Mouse (Mus musculus) heart, embryonic 14.5 days (tissue): ENCODE measurements around the gene Camta1. TPM values are rescaled to one million over a fixed set of nuclear protein-coding genes. Genes with fewer than 3 reads are reported as not detected.

Experiments
- ATAC-seq: fragments of 200-750 bp; cut with Nextera tagmentation; 2 replicates; pipeline ENCODE4 v1.8.0; 2017; ENCODE audit warnings: low read depth, moderate TSS enrichment; ENCODE audit not compliant: insufficient number of reproducible peaks, insufficient read depth, low FRiP score
- H3K27ac ChIP-seq, 2 experiments: fragments of 200-500 bp in 1 of 2; fragments of 300-500 bp in 1 of 2; sonication (generic) in 1 of 2; replicated peaks in 1 of 2; 2 replicates each; pipeline ENCODE4 v1.5.1; 2012 to 2014; ENCODE audit warnings: low read depth in 2 of 2, low read length in 2 of 2, control low read depth in 1 of 2, mild to moderate bottlenecking in 1 of 2, mixed read lengths in 1 of 2; ENCODE audit not compliant: control insufficient read depth in 1 of 2, insufficient read depth in 1 of 2
- H3K27me3 ChIP-seq: fragments of 300-500 bp; sonication (generic); 2 replicates; pipeline ENCODE4 v1.6.1; 2014; ENCODE audit warnings: mild to moderate bottlenecking, low read length, control low read depth; ENCODE audit not compliant: control insufficient read depth, insufficient read depth
- H3K36me3 ChIP-seq: fragments of 300-500 bp; sonication (generic); 2 replicates; pipeline ENCODE4 v1.6.1; 2014; ENCODE audit warnings: mild to moderate bottlenecking, control low read depth, low read length, mixed read lengths; ENCODE audit not compliant: control insufficient read depth, insufficient read depth
- H3K4me1 ChIP-seq, 2 experiments: fragments of 200-500 bp in 1 of 2; fragments of 300-500 bp in 1 of 2; sonication (generic) in 1 of 2; 2 replicates each; pipeline ENCODE4 v1.6.1; 2012 to 2014; ENCODE audit warnings: low read length in 2 of 2, control low read depth in 1 of 2, mixed read lengths in 1 of 2; ENCODE audit not compliant: control insufficient read depth in 2 of 2, insufficient read depth in 2 of 2
- H3K4me2 ChIP-seq: fragments of 300-500 bp; sonication (generic); 2 replicates; pipeline ENCODE4 v1.6.1; 2014; ENCODE audit warnings: mild to moderate bottlenecking, low read length
- H3K4me3 ChIP-seq, 2 experiments: fragments of 200-500 bp in 1 of 2; fragments of 300-500 bp in 1 of 2; sonication (generic) in 1 of 2; 2 replicates each; pipeline ENCODE4 v1.5.1; 2012 to 2014; ENCODE audit warnings: low read length in 2 of 2, mild to moderate bottlenecking in 2 of 2, control low read depth in 1 of 2, low read depth in 1 of 2, moderate library complexity in 1 of 2; ENCODE audit not compliant: control insufficient read depth in 1 of 2, insufficient read depth in 1 of 2
- H3K9ac ChIP-seq: fragments of 300-500 bp; sonication (generic); 2 replicates; pipeline ENCODE4 v1.6.1; 2014; ENCODE audit warnings: mild to moderate bottlenecking, low read length
- H3K9me3 ChIP-seq: fragments of 300-500 bp; sonication (generic); 2 replicates; pipeline ENCODE4 v1.6.1; 2016; ENCODE audit warnings: low read length, control low read depth; ENCODE audit not compliant: control insufficient read depth
- WGBS: fragments of 180-500 bp; shearing (Covaris S2); extraction: QIAGEN DNeasy Blood & Tissue Kit; methylation state at CpG from one replicate; pipeline ENCODE4 v1.1.7; 2014; 5-methylcytosine and 5-hydroxymethylcytosine counted together
- polyA plus RNA-seq: library from polyadenylated mRNA; unstranded; fragments of >200 nt; fragmentation: Nextera tagmentation; extraction: Ambion mirVana; gene quantifications from 2 replicates; pipeline ENCODE4 v1.2.1, GENCODE M21; 2014

Camta1 gene
- polyA plus RNA-seq, 1 experiment from 2014 or later = 150 TPM

GRCm38 (mm10) chr4:151860441-151861331 lies 990 bp downstream of the Camta1 start:
- 2% methylated on average over 58 of the region's 63 CpGs for WGBS
- H3K9ac ChIP-seq = peak overlapping the region; percentile 92
- peaks cover 5 to 26% of the 10 kb centered on the region in 2 experiments for H3K4me1 ChIP-seq
- H3K27ac ChIP-seq = peak overlapping the region; percentile 28 to 87
- peaks cover 13% of the 10 kb centered on the region for H3K36me3 ChIP-seq
- no peaks in the 10 kb centered on the region for H3K27me3 ChIP-seq
- peak overlapping the region; percentile 91 for H3K4me2 ChIP-seq
- no peak for ATAC-seq
- H3K9me3 ChIP-seq = no peaks in the 10 kb centered on the region
- H3K4me3 ChIP-seq = peak overlapping the region; percentile 72 to 84

DNA sequence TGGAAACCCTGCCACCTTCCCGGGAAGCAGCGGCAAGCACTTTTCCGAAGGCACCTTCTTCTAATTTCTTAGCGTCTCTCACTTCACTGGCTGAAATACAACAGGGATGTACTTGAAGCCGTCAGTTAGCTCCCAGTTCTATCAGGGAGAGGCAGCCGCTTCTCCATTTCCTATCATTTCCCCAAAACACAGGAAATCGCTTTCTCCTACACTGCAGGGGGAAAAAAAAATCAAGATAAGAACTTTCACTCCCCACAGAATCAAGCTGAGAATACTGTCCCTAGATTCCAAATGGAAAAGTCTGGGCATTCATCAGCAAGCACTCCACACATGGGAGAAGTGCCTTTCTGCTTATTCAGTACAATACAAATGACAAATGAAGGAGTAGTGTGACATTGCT lies 2.4 kb downstream of the Camta1 start:
- H3K9ac ChIP-seq = 0 out of 2 replicates have a peak overlapping the region, but pooled peaks have one; percentile 10
- peak overlapping the region; percentile 91 for H3K4me2 ChIP-seq
- H3K27me3 ChIP-seq = no peaks in the 10 kb centered on the region
- H3K4me1 ChIP-seq = peaks cover 5 to 26% of the 10 kb centered on the region in 2 experiments
- no peaks in the 10 kb centered on the region for H3K9me3 ChIP-seq
- H3K36me3 ChIP-seq = peaks cover 13% of the 10 kb centered on the region
- 49% methylated on average over 7 of the region's 7 CpGs for WGBS
- H3K4me3 ChIP-seq = no peak overlapping the region
- peak overlapping the region in 1 of 2 experiments; percentile 87; a peak in 1 of 4 replicates for H3K27ac ChIP-seq
- no peak for ATAC-seq

- Histone ChIP-seq H3K9ac (no peak overlapping the region), H3K9me3 (no peaks in the 10 kb centered on the region), H3K4me2 (no peak overlapping the region), H3K27ac (no peak overlapping the region), H3K4me3 (no peak overlapping the region), H3K4me1 (peaks cover 14 to 27% of the 10 kb centered on the region in 2 experiments), H3K36me3 (peaks cover 13% of the 10 kb centered on the region), H3K27me3 (no peaks in the 10 kb centered on the region)
- WGBS = 49% methylated on average over 3 of the region's 3 CpGs
- no peak for ATAC-seq
These were observed 7.7 kb downstream of the Camta1 start for GRCm38 (mm10) chr4:151853949-151854348.

DNA sequence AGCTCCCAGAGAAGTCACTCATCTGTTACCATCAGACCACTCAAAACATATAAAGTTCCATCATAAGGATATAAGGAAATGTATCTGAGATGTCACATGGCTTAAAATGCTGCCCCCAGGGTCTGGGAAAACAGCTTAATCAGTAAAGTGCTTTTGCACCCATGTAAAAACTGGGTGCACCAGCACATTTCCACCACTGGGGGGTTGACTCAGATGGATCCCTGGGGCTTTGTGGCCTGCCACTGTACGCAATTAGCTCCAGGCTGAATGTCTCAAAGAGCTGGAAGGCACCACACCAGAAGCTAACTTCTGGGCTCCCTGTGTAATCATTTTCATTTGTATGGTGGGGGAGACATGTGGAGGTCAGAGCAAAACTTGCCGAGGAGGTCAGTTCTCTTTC lies 10.5 kb downstream of the Camta1 start:
- peaks cover 3% of the 10 kb centered on the region; the same call in 1 of the 2 replicates for H3K36me3 ChIP-seq
- ATAC-seq = no peak
- H3K27me3 ChIP-seq = no peaks in the 10 kb centered on the region
- H3K4me1 ChIP-seq = peaks cover 14 to 26% of the 10 kb centered on the region in 2 experiments
- H3K9ac ChIP-seq = no peak overlapping the region
- no peak overlapping the region for H3K4me3 ChIP-seq
- peak overlapping the region; percentile 68 to 79 for H3K27ac ChIP-seq
- peak overlapping the region; percentile 43 for H3K4me2 ChIP-seq
- no peaks in the 10 kb centered on the region for H3K9me3 ChIP-seq
- WGBS = 28% methylated on average over 2 of the region's 2 CpGs

DNA sequence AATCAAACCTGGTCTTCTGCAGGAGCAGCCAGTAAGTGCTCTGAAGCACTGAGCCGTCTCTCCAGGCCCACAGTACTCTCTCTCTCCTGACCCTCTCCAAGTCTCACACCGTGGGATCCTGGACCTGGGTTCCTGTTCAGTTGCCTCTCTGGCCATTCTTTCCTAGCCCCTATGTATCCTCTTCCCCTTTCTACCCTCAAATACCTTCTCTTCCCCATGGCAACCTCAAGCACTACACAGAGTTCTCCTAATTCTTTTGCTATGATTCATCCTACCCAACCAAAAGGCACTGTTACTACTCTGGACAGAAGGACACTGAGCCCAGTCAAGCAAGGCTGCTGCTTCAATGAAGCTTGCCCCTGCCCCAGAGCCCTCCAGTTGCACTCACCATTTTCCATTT lies 19.1 kb downstream of the Camta1 start:
- Histone ChIP-seq H3K27me3 (no peaks in the 10 kb centered on the region), H3K4me1 (peaks cover 8 to 39% of the 10 kb centered on the region in 2 experiments), H3K36me3 (no peaks in the 10 kb centered on the region), H3K9ac (no peak overlapping the region), H3K4me2 (no peak overlapping the region), H3K27ac (no peak overlapping the region), H3K9me3 (no peaks in the 10 kb centered on the region), H3K4me3 (no peak overlapping the region)
- ATAC-seq = no peak
- 63% methylated on average over 2 of the region's 2 CpGs for WGBS

GRCm38 (mm10) chr4:151838518-151838917 lies 23.2 kb downstream of the Camta1 start:
- Histone ChIP-seq H3K9me3 (no peaks in the 10 kb centered on the region), H3K4me1 (peaks cover 8 to 26% of the 10 kb centered on the region in 2 experiments), H3K4me2 (no peak overlapping the region), H3K4me3 (no peak overlapping the region), H3K36me3 (no peaks in the 10 kb centered on the region), H3K9ac (no peak overlapping the region), H3K27me3 (no peaks in the 10 kb centered on the region), H3K27ac (no peak overlapping the region)
- WGBS = 64% methylated on average over 2 of the region's 2 CpGs
- no peak for ATAC-seq

DNA sequence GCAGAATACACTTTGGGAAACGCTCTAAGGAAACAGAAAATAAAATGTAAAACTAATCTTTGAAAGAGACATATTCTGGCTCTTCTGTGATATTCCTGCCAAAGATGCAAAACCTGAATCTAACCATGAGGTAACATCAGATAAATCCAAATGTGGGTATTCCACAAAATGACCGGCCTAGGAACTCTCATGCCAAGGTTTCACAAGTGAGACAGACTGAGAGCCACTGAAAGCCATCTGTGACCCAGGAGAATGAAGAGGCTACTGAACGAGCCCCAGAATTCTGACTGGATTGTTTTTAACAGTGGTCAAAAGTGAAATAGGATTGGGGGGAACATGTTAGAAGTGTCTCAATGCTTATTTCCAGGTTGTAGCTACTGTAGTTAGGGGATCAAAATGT lies 25.8 kb downstream of the Camta1 start:
- WGBS = 91% methylated on average over 3 of the region's 3 CpGs
- no peak overlapping the region for H3K27ac ChIP-seq
- no peak overlapping the region for H3K4me3 ChIP-seq
- H3K9me3 ChIP-seq = no peaks in the 10 kb centered on the region
- no peaks in the 10 kb centered on the region for H3K36me3 ChIP-seq
- H3K9ac ChIP-seq = no peak overlapping the region
- H3K4me2 ChIP-seq = no peak overlapping the region
- H3K27me3 ChIP-seq = no peaks in the 10 kb centered on the region
- ATAC-seq = no peak
- peaks cover 2 to 11% of the 10 kb centered on the region in 2 experiments; a peak in 2 of 4 replicates for H3K4me1 ChIP-seq
